Mouse (Mus musculus): ENCODE results near the gene Ube2n.

The Ube2n gene

DNA sequence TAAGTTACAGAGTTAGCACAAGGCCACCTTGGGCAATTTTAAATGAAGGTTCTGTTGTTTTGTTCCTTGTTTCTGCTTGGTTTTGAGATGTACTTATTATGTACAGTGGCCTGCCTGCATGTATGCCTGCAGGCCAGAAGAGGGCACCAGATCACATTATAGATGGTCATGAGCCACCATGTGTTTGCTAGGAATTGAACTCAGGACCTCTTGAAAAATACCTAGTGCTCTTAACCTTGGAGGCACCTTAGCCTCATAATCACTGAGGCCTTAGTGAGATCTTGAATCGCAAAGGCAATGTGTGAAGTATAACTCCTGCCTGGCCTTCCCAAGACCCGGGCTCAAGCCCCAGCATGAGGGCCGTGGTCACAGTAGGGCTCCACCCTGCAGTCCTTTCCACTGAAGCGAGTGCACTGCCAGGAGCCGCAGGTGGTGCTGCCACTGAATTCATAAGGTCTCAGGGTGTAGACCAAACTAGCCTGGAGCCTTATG is 42.4 kb downstream of the Ube2n start:
- DNase-seq (ENCODE audit: low spot score in 2 of 2) = peak in 1 of 2 experiments; percentile 56

DNA sequence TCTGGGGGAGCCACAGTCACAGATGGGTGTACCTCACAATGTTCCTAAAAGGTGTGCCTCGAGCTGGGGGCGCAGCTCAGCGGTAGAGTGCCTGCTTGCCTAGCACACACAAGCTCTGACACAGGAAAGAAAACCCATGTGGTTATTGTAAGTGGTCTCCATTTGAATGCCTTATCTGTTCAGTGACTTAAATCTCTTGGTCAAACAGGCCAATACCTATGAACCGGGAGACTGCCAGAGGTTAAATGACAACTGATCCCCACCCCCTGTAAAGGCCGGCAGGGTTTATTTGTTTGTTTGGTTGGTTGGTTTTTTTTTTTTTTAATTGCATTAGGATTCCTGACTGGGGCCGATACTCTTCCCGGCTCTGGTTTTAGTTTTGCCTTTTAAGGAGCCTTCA is 44.5 kb downstream of the Ube2n start:
- no peak for DNase-seq (ENCODE audit: low spot score in 2 of 2)

DNA sequence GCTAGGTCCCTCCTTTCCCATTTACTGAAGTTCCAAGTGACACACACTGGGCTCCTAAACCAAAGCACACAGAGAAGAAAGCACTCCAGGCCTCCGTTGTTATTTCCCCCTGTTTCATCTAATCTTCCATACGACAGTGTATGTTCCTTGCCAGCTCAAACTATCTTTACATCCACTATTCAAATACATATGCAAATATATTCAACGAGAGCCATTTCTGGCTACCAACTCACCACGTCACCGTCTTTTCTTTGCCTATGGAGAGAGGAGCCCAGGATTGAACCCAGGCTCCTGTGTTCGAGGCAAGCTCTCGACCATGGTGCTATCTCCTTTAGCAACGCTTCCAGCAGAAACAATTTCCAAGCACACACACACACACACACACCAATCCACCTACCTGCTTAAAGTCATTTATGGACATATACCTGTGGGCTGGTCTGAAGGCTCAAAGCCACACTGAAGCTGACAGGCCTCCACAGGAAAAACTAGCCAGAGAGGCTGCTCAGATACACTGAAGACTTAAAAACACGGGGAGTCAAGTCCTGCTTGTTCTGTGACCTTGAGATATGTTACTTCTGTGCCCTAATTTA is 45.5 kb downstream of the Ube2n start:
- DNase-seq (ENCODE audit: low spot score in 2 of 2) = no peak

DNA sequence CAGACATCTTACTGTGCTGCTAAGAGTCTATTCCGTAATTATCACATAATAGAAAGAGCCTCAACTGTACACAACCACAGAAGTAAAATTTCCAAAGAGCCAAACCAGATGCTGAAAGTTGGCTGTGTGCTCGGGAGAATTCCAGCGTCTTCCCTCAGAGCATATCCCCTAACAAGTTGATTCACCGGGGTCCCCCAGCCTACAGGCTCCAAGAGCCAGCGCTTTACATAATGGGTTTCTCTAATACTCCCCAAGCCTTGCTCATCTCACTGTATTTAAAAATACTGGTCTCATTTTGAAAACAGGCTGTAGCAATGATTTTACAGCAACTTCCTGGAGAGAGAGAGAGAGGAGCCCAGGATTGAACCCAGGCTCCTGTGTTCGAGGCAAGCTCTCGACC is 46.7 kb downstream of the Ube2n start:
- DNase-seq (ENCODE audit: low spot score in 2 of 2) = no peak

DNA sequence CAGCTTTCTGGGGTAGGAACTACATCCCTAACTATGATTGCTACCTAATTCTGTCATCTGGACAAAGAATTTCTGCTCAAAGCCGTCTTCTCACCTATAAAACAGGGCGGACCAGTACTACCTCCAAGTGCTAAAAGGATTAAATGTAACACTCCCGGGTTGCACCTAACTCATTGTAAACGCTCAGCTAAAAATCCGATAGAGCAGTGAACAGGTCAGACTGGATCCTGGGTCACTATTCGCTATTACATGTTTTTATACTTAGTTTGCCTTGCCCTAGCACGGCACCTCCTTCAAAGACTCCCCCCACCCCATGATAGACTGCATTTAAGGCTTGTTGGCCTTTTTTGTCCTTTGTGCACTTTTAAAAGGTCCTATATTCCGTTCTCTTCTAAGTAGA is 47.5 kb downstream of the Ube2n start:
- no peak for DNase-seq (ENCODE audit: low spot score in 2 of 2)

DNA sequence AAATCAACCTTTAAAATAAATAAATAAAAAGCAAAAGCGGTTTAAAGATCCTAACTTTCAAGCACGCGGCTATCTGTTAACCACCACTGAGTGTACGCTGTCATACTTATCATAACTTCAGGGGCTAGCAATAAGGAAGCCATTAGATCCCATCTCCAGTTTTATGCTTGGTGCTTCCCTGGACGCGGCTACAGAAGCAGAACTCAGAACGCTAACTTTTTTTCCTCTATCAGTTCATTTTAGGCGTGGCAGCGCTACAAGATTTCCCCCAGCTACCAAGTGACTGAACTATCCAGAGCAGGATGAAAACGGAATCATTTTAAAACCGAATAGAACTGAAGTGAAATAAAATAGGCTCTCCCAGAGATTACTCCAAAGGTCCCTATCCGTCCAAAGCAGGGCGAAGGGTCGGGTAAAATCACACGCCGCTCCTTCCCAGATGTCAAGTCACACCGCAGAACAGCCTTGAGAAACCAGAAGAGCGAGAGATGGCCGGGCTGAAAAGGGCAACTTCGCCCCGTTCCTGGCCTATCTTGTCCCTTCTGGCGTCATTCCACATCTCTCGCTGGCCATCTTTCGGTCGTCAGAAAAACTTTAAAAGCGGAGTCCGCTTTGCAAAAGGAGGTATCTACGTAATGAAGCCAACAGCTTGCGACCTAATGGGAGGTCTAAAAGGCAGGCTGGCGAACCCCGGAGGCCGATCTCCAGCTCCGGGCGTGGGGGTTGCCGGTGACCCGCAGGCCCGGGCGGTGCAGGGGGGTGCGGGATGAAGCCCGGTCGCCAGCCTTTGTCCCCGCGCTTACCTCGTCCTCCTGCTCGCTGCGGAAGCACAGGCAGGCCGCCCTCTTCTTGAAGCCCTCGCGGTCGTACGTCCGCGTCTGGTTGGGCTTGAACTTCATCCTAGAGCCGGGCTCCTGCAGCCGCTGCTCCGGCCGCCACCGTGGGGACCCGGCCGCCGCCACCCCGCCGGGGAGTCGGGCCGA is 48.2 kb downstream of the Ube2n start:
- peak; percentile 64 to 67 for DNase-seq (ENCODE audit: low spot score in 2 of 2)

DNA sequence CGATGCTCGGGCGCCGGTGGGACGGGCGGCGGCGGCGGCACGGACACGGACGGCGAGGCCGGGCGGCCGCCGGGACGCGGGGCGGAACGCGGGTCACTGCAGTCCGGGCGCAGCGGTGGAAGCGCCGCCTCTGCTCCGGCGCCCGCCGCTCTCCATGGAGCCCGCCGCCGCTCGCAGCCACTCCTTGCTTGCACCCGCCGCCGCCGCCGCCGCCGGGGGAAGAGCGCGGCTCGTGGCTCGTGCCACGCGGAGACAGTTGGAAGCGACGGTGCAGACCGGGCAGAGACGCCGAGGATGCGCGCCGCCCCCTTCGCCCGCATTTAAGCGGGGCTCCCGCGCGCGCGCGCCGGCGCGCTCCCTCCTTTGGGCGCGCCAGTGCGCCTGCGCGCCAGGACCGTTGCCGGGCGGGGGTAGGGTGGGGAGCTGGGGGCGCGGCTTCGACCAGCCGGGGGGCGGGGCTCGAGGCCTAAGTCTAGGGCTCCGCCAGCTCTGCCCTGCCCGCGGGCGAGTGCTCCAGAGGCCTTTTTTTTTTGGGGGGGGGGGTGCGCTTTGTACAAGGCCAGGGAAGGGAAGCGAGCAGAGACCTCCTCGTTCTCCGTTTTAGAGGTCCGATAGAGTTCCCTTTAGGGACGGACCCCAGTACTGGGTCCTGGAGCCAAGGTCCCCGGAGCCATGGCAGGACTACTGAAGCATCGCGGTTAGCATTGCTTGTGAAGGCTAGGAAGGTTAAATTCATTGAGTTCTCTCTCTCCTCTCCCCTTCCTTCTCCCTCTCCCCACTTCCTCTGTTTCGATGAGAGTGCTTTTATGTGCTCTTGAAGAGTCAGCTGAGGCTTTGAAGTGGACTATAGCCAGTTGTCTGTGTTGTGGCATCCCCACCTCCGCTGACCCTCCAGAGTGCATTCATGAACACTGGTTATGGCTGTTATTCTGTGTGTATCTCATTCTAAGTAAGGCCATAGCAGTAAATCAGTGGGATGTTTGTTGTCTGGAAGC is 49.2 kb downstream of the Ube2n start, which contains the start of gene Nudt4:
TSS of gene Nudt4 (minus strand) at position 296 of the 995 bp plus-strand sequence.
- DNase-seq (ENCODE audit: low spot score in 2 of 2) = peak; percentile 82 to 95

DNA sequence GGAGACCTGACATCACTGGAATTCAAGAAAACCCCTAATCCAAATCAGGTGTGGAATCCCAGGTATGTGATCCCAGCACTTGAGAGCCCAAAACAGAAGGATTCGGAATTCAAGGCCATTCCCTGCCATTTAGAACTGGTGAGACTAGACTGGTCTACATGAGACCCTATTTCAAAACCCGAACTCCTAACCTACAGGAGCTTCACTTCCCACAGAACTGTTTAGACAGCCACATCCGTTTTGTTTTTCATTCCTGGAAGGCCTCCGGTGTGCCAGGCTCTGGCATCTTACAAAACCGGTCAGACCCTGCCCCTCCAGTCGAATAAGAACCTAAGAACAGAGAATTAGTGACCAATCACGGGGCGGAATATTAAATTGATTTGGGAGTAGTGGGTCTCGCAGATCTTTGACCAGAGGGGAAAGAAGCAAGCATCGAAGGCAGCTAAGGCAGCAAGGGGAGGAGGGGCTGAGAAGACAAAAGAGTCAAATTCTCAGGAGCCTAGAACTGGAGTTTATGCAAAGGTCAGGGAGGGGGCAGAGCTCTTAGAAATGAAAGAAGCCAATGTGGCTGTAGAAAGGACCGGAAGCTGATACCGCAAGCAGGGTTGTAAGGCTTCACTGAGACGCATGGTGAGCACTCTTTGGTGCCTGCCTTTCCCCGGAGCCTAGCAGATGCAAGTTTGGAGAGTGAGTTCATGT is 50.4 kb downstream of the Ube2n start:
- peak in 1 of 2 experiments; percentile 40 for DNase-seq (ENCODE audit: low spot score in 2 of 2)

DNA sequence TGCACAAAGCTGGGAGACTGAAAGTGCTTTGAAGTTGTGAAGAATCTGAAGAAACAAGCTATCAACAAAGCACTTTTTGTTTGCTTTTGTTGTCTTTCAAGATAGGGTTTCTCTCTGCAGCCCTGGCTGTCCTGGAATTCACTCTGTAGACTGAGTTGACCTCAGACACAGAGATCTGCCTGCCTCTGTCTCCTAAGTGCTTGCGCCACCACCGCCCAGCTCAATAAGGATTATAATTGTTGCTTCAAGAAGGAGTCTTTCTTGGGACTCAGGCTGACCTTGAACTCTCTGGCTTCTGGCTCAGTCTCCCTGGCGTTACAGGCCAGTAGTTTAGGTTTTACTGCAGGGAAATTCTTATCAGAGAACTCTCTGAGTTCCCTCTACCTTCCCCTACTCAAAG is 51.8 kb downstream of the Ube2n start:
- no peak for DNase-seq (ENCODE audit: low spot score in 2 of 2)

DNA sequence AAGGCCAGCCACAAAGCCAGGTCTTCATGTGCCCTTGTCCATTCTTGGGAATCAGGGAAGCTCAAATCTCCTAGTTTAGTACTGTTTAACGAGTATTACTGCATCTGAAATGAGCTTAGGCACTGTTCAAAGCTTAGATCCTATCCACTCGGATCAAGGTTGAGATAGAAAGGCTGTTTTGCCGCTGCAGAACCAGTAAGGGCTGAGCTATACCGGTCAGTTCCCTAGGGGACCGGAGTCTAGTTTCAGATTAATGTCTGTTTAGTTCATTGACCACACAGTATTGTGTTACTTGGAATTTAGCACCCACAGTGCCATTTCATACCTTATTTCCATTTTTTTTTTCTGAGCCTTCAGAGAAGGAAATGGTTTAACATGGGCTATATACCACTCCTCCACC is 52.6 kb downstream of the Ube2n start:
- DNase-seq (ENCODE audit: low spot score in 2 of 2) = no peak

DNA sequence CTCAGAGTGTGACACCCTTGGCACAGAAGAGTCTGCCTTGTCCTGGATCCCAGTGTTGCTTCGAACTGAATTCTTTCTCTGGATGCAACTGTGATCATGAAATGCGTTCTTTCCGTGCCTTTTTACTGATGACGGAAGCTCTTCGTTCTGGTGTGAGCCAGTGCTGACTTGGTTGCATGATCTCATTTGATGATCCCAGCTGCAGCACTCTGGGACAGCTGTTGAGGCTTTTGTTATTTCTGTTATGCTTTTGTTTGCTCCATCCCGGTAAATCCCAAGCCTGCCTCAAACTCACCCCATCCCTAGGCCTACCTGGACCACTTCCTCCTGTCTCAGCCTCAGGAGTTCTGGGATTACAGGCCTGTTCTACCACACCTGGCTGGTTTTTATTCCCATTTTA is 53.1 kb downstream of the Ube2n start:
- DNase-seq (ENCODE audit: low spot score in 2 of 2) = no peak

DNA sequence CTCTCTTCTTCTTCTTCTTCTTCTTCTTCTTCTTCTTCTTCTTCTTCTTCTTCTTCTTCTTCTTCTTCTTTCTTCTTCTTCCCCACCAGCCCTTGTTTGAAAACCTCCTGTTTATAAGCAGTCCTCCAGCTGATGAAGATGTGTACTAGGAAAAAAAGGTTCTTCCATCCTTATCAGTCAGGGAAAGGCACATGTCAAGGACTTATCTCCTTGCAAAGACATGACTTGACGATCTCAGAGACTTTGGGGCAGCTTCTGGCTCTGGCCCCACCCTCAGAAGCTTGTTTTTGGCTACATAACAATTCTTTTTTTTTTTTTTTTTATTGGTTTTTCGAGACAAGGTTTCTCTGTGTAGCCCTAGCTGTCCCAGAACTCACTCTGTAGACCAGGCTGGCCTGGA is 54.5 kb downstream of the Ube2n start:
- DNase-seq (ENCODE audit: low spot score in 2 of 2) = peak in 1 of 2 experiments; percentile 53

DNA sequence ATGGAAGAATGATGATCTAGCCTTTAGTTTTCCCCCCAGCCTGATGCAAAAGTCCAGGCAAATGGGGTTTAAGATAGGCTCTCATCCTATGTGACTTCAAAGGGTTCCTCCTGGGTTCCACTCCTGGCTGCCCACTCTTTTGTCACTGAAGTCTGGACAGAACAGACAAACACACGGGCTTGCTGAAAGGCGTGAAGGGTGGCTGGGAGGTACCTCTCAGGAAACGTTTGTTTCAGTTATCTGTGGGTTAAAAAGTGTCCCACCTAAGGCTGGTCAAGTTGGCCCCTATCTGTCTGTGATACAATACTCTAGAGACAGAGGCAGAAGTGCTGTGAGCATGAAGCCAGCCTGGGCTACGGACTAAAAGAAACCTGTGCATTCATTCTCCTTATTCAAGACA is 60.0 kb downstream of the Ube2n start:
- no peak for DNase-seq (ENCODE audit: low spot score in 2 of 2)

DNA sequence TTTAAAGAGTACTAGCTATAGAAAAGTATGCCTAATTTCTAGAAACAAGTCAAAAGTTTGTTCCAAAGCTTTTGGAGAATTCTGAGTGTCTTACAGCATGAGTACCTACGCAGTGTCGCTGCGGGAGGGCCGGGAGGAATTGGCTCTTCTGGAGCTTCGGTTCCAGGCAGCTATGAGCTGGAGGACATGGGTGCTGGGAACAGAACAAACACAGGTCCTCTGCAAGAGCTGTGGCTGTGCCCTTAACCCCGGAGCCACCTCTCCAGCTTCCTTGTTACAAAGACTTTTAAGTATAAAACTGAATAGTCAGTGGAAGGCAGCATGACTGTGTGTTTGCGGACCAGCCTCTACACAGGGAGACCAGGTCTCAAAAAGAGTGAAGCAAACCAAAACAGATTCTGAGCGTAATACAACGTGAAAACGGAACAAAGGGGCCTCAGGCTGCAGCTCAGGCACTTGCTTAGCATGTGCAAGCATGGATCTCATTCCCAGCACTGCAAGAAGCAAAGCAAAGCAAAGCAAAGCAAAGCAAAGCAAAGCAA is 61.0 kb downstream of the Ube2n start:
- DNase-seq (ENCODE audit: low spot score in 2 of 2) = no peak

DNA sequence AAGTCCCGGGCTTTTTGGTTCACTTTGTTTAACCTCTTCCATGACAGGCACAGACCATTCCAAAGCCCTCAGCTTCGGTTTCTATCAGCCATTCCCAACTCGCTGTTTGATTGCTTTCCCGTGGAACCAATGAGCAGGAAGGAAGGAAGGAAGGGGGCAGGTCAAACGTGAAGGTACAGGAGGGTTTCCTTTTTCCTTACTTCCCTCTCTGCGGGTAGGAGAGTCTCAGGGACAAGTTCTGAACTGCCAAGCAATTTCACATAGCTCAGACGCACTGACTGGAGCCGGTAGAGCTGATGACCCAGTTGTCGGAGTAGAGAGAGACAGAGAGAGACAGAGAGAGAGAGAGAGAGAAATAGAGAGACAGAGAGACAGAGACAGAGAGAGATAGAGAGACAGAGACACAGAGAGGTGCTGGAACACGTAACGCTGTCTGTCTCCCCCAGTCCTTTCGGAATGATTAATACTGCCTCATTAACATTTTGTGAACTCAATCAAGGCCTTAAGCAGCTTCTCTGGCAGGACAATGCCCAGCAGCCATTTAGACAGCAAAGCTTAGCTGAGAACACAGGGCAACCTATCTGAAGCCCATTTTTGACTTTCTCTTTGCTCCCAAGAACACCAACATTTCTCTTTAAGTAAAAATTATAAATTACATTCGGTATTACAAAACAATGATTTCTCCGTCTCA is 62.1 kb downstream of the Ube2n start:
- DNase-seq (ENCODE audit: low spot score in 2 of 2) = no peak

DNA sequence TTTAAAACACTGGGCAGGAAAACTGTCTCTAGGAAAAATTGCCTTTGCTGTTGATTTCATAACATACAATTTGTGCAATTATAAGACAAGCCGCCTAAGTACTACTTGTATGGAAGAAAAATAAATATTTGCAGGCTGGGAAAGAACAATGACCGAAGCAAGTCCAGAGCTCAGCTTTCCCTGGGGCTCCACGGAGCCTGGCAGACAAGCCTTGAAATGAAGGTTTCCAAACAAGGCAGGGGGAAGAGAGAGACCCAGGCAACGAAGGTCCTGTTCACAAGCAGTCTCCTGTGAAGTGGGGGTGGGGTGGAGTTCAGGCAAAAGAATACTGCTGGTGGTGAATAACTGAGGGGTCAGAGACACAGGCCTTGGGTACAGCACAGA is 62.6 kb downstream of the Ube2n start:
- DNase-seq (ENCODE audit: low spot score in 2 of 2) = no peak

DNA sequence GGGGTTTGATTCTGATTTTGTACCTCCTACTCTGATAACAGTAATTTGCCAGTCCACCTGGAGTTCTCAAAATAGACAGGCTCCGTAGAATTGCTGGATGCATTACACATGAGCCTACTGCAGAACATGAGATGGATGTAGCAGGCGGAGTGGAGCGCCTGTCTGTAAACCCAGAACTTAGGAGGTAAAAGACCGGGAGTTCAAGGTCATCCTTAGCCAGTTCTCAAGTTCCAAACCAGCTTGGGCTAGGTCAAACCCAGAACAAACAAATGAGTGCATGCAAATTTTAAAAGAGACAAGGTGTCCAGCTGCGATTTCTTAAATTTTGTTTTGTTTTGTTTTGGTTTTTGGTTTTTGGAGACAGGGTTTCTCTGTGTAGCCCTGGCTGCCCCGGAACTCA is 70.6 kb downstream of the Ube2n start:
- DNase-seq (ENCODE audit: low spot score in 2 of 2) = no peak

DNA sequence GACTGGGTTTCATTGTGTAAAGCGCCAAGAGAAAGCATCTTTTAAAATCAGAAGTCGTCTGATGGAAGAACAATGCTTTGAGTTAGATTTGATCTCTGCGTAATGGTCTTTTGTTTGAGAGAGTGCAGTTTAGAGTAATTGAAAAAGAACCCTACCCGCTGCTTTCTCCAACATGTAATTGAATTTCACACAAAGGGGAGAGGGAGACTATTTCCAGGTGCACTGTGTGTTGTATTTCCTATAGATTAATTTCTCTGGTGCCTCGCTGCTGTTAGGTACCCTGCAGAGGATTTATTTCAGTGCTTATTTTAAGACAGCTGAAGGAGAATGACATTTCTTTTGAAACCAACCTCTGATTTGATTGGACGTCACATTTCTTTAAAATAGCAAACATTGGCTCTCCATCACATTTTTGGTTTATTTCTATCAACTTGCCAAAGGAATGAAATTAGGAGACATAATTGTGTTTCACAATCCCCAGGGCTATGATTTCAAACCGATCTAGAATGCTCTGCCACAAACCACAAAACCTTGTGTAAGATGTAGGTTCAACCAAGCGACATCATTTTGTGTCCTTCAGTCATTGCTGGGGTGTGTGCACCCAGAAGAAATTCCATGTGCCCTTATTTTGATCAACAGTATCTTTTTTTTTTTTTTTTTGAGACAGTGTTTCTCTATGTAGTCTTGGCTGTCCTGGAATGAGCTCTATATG is 72.7 kb downstream of the Ube2n start:
- DNase-seq (ENCODE audit: low spot score in 2 of 2) = no peak

DNA sequence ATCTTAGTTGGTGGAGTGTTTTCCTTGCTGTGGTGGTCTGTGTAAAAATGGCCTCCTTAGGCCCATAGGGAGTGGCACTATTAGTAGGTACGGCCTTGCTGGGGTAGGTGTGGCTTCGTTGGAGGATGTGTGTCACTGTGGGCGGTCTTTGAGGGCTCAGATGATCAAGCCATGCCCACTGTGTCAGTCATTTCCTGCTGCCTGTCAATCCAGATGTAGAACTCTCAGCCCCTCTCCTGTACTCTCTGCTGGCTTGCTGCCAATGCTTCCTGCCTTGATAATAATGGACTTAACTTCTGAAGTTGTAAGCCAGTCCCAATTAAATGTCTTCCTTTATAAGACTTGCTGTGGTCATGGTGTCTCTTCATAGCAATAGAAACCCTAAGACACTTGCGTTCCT is 74.3 kb downstream of the Ube2n start:
- DNase-seq (ENCODE audit: low spot score in 2 of 2) = no peak

DNA sequence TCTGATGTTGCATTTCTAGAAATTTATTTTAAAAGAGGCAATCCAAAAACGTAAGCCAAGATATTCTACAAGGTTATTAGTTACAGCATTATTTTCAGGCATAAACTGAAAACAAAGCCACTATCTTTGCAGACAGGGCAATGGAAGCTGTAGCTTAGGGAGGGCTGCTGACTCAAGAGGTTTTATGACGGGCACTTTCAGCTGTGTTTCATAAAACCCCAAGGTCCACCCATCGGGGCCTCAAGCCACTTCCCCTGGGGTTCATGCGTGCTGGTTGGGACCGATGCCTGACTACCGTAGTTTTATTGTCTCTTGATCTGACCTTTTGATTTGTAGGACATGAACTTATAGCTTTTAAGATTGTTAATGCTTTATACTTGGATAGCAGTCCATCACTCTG is 75.3 kb downstream of the Ube2n start:
- no peak for DNase-seq (ENCODE audit: low spot score in 2 of 2)

All from spleen, postnatal 10 days (tissue).